Mouse (Mus musculus) liver, embryonic 11.5 days (tissue): ENCODE measurements around the gene Tmem11. TPM values are rescaled to one million over a fixed set of nuclear protein-coding genes. Genes with fewer than 3 reads are reported as not detected.

Source experiments
- ATAC-seq: fragments of 200-750 bp; cut with Nextera tagmentation; replicated peaks from 2 replicates; pipeline ENCODE4 v1.8.0; 2017; ENCODE audit warnings: moderate number of reproducible peaks, mild to moderate bottlenecking, moderate TSS enrichment, moderate library complexity; ENCODE audit not compliant: low FRiP score
- DNase-seq: peaks from one replicate; pipeline ENCODE4 v3.0.0-alpha.2; 2017; ENCODE audit warnings: low spot score
- H3K27ac ChIP-seq: fragments of 300-500 bp; sonication (generic); 2 replicates; pipeline ENCODE4 v1.5.1; 2014; ENCODE audit warnings: mild to moderate bottlenecking, low read depth, low read length, control low read depth
- H3K27me3 ChIP-seq: fragments of 300-500 bp; sonication (generic); replicated peaks from 2 replicates; pipeline ENCODE4 v1.6.1; 2014; ENCODE audit warnings: low read length, mixed read lengths; ENCODE audit not compliant: control insufficient read depth, insufficient read depth
- H3K36me3 ChIP-seq: fragments of 300-500 bp; sonication (generic); 2 replicates; pipeline ENCODE4 v1.6.1; 2014; ENCODE audit warnings: mild to moderate bottlenecking, low read length, moderate library complexity, mixed read lengths; ENCODE audit not compliant: control insufficient read depth, insufficient read depth
- H3K4me1 ChIP-seq: fragments of 300-500 bp; sonication (generic); replicated peaks from 2 replicates; pipeline ENCODE4 v1.6.1; 2014; ENCODE audit warnings: low read length, mixed read lengths; ENCODE audit not compliant: control insufficient read depth, insufficient read depth
- H3K4me2 ChIP-seq: fragments of 300-500 bp; sonication (generic); 2 replicates; pipeline ENCODE4 v1.6.1; 2014; ENCODE audit warnings: mild to moderate bottlenecking, control low read depth, moderate library complexity
- H3K4me3 ChIP-seq: fragments of 300-500 bp; sonication (generic); 2 replicates; pipeline ENCODE4 v1.5.1; 2014; ENCODE audit warnings: low read depth, low read length, control low read depth
- H3K9ac ChIP-seq: fragments of 300-500 bp; sonication (generic); 2 replicates; pipeline ENCODE4 v1.6.1; 2014; ENCODE audit warnings: low read depth, low read length, control low read depth
- H3K9me3 ChIP-seq: fragments of 300-500 bp; sonication (generic); 2 replicates; pipeline ENCODE4 v1.6.1; 2016; ENCODE audit warnings: low read length, inconsistent platforms, mixed read lengths; ENCODE audit not compliant: control insufficient read depth
- whole genome bisulfite sequencing: fragments of 180-500 bp; shearing (Covaris S2); extraction: QIAGEN DNeasy Blood & Tissue Kit; methylation state at CpG from one replicate; pipeline ENCODE4 v1.1.7; 2014; 5-methylcytosine and 5-hydroxymethylcytosine counted together
- polyA plus RNA-seq: library from polyadenylated mRNA; unstranded; fragments of >200 nt; fragmentation: Nextera tagmentation; extraction: Ambion mirVana; gene quantifications from 2 replicates; pipeline ENCODE4 v1.2.1, GENCODE M21; 2014

Tmem11 gene
- polyA plus RNA-seq, 1 experiment from 2014 or later = 64.1 TPM

DNA sequence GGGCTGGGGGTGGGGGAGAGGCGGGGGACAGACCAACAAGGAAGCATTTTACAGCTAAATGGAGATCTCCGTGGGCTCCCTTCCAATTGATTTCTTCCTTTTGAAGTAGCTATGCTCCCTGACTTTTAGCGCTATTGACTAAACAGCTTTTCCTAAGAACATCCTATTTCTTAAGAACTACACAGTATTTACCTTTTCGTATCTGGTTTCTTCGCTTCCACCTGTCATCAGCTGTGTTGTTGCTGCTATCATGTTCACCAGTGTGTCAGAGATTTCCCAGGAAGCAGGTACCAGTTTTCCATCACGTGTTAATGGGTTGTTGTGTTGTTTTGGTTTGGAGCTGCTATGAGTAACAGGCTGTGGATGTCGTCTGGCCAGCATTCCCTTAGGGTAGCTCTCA, 35.4 kb upstream of the Tmem11 start, which contains the start of gene Natd1:
Gene Natd1, minus strand, starts transcription at position 260 of the 400 bp plus-strand sequence.
- Histone ChIP-seq H3K36me3 (no peaks in the 10 kb centered on the region), H3K9ac (peak within 1 kb of the TSS; percentile 82), H3K9me3 (no peaks in the 10 kb centered on the region), H3K4me1 (peaks cover 13% of the 10 kb centered on the region), H3K27me3 (no peaks in the 10 kb centered on the region), H3K27ac (peak within 1 kb of the TSS; percentile 14), H3K4me2 (peak within 1 kb of the TSS; percentile 96), H3K4me3 (peak within 1 kb of the TSS; percentile 90)
- WGBS = 44% methylated on average over 7 of the region's 7 CpGs
- ATAC-seq (no peak), DNase-seq (no peak)

DNA sequence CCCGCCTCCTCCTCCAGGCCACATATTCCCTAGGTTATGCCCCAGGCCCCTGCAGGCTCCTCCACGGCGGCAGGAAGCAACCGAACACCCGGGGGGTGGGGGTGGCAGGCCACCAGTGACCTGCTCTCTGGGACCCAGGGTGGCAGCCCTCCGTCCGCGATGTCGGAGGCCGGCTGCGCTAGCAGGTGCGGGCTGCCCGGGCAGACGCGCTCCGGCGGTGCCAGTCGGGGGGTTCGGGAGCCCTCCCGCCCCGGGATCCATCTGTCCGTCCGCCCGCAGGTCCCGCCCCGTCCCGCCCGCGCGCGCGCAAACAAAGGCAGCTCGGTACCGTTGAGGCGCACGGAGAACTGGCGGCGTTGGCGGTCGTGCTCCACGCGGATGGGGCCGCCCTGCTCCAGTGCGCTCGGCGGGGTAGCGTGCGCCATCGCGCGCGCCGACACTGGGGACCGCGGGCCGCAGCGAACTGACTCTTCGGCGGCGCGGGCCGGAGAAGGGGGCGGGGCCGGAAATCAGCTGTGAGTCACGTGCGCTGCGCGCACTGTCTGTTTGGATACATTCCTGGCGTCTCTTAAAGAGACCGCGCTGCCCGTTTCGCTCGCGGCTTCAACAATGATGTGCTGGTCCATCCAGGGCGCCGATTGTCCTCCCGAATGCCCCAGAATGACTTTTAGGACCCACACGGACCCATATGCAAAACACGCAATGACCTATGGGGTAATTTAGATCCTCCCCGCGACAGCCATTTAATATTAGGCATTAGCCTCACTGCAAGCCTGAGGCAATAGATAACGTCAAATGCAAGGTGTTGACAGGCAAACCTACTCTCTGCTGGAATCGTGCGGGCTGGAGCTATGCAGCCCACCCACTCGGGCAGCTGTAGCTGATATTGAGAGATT, 34.5 kb upstream of the Tmem11 start:
- peak; percentile 90 for ATAC-seq
- Histone ChIP-seq H3K4me3 (peak overlapping the region; percentile 90), H3K27ac (peak overlapping the region; percentile 14), H3K4me1 (peaks cover 13% of the 10 kb centered on the region), H3K36me3 (no peaks in the 10 kb centered on the region), H3K9ac (peak overlapping the region; percentile 82), H3K4me2 (peak overlapping the region; percentile 96), H3K27me3 (no peaks in the 10 kb centered on the region), H3K9me3 (no peaks in the 10 kb centered on the region)
- DNase-seq = peak; percentile 88
- WGBS = 1% methylated on average over 81 of the region's 86 CpGs

DNA sequence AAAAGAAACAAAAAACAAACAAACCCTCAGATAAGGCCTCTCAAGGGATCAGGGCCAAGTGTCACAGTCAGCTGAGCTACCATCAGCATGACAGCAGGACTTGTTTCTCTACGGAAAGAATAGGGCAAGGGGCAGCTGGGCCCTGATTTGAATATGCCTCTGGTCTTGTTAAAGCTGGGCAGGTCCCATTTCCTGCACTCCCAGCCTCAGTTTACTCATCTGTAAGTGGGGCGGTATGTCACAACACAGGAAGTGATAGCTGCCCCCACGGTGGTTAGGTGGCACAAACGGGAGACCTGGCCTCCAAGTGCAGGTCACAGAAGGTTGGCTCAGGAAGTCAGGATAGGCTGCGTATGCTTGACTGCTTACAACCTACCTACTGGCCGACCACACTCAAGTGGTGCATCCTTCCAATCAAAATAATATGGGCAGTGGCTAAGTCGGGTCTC, 33.5 kb upstream of the Tmem11 start:
- Histone ChIP-seq H3K27me3 (no peaks in the 10 kb centered on the region), H3K27ac (no peak overlapping the region), H3K9me3 (no peaks in the 10 kb centered on the region), H3K4me3 (peak overlapping the region; percentile 90), H3K4me2 (peak overlapping the region; percentile 96), H3K36me3 (no peaks in the 10 kb centered on the region), H3K4me1 (peaks cover 13% of the 10 kb centered on the region), H3K9ac (peak overlapping the region; percentile 82)
- no peak for DNase-seq
- ATAC-seq = no peak
- 26% methylated on average over 7 of the region's 7 CpGs for WGBS

DNA sequence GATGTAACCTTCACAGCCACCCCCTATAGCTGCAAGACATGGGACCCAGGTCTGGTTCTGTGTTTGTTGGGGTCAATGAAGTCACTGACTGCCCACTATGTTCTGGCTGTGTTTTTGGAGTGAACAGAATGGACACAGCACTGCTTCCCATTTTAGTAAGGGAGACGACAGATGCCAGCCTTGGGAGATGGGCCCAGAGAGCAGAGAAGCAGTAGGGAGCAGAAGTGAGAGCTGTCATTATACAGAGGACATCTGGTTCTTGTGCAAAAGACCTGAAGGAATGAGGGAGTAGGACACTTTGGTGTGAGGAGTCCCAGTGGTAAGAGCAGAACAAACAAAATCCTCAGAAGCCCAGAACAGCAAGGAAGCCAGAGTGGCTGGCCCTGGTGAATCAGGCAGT, 30.6 kb upstream of the Tmem11 start:
- ATAC-seq = no peak
- H3K9ac ChIP-seq = no peak overlapping the region
- peaks cover 13% of the 10 kb centered on the region for H3K4me1 ChIP-seq
- H3K4me2 ChIP-seq = no peak overlapping the region
- peaks cover 10% of the 10 kb centered on the region for H3K36me3 ChIP-seq
- no peak overlapping the region for H3K4me3 ChIP-seq
- 67% methylated on average over 1 of the region's 1 CpGs for WGBS
- DNase-seq = no peak
- no peaks in the 10 kb centered on the region for H3K27me3 ChIP-seq
- no peak overlapping the region for H3K27ac ChIP-seq
- H3K9me3 ChIP-seq = no peaks in the 10 kb centered on the region

DNA sequence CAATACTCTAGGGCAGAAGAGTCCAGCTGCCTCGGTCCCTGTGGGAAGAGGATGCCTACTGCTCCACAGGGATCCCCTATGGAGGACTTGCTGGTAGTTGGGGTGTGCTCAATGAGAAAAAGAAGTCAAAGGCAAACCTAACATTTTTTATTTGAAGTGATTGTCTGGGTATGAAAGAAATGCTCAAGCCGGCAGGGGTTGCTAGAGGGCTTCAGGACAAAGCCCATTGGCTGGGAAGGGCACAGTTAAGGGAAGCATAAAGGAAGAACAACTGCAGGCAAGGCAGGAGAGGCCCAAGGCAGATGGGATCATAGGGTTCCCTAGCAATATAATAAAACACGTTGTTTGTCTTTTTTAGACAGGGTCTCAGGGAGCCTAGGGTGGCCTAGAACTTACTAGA, 29.0 kb upstream of the Tmem11 start:
- no peaks in the 10 kb centered on the region for H3K27me3 ChIP-seq
- 58% methylated on average over 3 of the region's 3 CpGs for WGBS

DNA sequence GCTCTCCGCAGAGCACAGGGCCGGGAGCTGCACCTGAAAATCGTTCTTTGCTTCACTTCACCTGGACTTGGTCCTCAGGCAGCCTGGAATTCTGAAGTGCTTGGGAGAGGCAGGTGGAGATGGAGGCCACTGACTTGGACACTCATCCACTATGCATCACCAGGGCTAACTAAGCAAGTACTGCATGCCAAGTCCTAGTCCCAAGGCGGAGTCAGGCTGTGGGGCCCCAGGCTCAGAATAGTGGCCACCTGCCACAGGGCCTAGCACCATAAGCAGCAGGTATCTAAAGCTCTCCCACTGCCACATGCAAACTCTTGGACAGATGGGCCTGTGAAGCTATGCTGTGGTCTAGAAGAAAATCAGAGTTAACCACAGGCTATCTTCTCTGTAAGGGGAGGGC, 27.4 kb upstream of the Tmem11 start:
- Histone ChIP-seq H3K9ac (no peak overlapping the region), H3K36me3 (peaks cover 13% of the 10 kb centered on the region), H3K4me1 (no peaks in the 10 kb centered on the region), H3K4me3 (no peak overlapping the region), H3K27ac (no peak overlapping the region), H3K4me2 (no peak overlapping the region), H3K27me3 (no peaks in the 10 kb centered on the region), H3K9me3 (no peaks in the 10 kb centered on the region)
- DNase-seq (no peak), ATAC-seq (no peak)
- 89% methylated on average over 4 of the region's 4 CpGs for WGBS

More for the DNA sequence above, 29.0 kb upstream of the Tmem11 start:
- Histone ChIP-seq H3K36me3 (peaks cover 13% of the 10 kb centered on the region), H3K27ac (no peak overlapping the region), H3K9ac (no peak overlapping the region), H3K9me3 (no peaks in the 10 kb centered on the region), H3K4me3 (no peak overlapping the region), H3K4me2 (no peak overlapping the region), H3K4me1 (peaks cover 7% of the 10 kb centered on the region)
- ATAC-seq (no peak), DNase-seq (no peak)

DNA sequence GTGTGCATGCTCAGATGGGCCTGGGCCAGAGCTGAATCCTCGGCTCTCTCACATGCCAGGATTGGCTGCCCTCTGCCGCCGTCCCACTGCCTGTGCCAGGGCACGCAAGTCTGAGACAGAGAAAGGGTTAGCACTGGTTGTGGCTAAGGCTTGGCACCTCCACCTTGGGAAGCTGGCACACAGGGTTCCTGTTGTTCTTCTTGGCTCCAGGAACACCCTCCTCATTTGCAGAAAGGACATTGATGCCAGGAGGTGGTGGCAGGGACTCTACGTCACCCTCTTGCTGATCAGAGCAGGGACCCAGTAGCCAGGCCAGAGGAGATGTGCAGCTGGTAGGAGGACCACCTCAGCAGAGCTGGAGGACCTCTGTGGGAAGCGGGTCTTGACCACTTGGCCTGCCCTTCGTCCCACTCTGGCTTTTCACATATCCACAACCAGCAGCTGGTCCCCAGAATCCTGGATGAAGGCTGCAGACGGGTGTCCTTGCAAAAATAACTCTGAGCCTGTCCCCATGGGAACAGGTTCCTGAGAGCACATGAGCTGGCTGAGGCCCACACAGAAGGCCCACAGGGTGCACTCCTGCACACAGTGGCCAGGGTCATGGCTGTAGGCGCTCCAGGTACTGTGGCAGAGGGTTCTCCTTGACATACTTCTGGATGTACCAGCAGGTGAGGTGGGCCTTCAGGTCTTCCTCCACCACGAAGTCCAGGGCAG, 26.5 kb upstream of the Tmem11 start:
- Histone ChIP-seq H3K9ac (no peak overlapping the region), H3K4me1 (no peaks in the 10 kb centered on the region), H3K36me3 (peaks cover 13% of the 10 kb centered on the region), H3K27me3 (no peaks in the 10 kb centered on the region), H3K4me2 (no peak overlapping the region), H3K27ac (no peak overlapping the region), H3K4me3 (no peak overlapping the region), H3K9me3 (no peaks in the 10 kb centered on the region)
- no peak for DNase-seq
- WGBS = 85% methylated on average over 10 of the region's 10 CpGs
- no peak for ATAC-seq

DNA sequence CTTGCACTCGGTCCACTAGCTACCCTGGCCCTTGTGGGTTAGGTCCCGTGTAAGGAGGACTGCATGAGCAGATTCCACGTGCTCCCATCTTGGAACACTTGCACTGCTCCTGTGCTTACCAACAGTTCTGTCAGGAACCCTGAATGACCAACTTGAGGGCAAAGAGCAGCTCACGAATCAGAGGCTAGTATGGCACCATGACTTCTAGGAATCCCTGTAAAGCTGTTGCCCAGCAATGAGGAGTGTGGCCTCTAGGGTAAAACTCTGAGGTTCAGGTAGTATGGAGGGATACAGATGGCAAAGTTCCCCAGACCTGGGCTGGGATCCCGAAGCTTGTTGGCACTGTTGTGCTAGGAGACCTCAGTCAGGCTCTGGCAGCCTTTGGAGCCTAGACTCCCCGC, 24.6 kb upstream of the Tmem11 start:
- no peak overlapping the region for H3K9ac ChIP-seq
- H3K36me3 ChIP-seq = peaks cover 13% of the 10 kb centered on the region
- H3K4me1 ChIP-seq = no peaks in the 10 kb centered on the region
- ATAC-seq (no peak), DNase-seq (no peak)
- H3K4me2 ChIP-seq = no peak overlapping the region
- no peak overlapping the region for H3K27ac ChIP-seq
- H3K27me3 ChIP-seq = no peaks in the 10 kb centered on the region
- H3K4me3 ChIP-seq = no peak overlapping the region
- H3K9me3 ChIP-seq = no peaks in the 10 kb centered on the region
- WGBS = 81% methylated on average over 6 of the region's 6 CpGs
